Mouse (Mus musculus) C2C12 (cell line): Measurements from ENCODE around the gene Plagl1.

Experiments used
- CTCF ChIP-seq: IDR thresholded peaks from one replicate; pipeline ENCODE4 v1.5.1; 2011; ENCODE audit not compliant: control insufficient read depth, insufficient read depth, insufficient read length
- MAX ChIP-seq: IDR thresholded peaks from one replicate; pipeline ENCODE4 v1.6.1; 2011; ENCODE audit warnings: mild to moderate bottlenecking, control low read depth
- MYOG ChIP-seq: IDR thresholded peaks from one replicate; pipeline ENCODE4 v1.6.1; 2011; ENCODE audit not compliant: control insufficient read depth, insufficient read length; ENCODE audit errors: extremely low read depth
- USF1 ChIP-seq: IDR thresholded peaks from one replicate; pipeline ENCODE4 v1.6.1; 2011; ENCODE audit warnings: low read depth, mild to moderate bottlenecking, control low read depth, moderate library complexity

- TF ChIP-seq MYOG (no peak), USF1 (no peak), MAX (no peak), CTCF (no peak)
These were observed 67.6 kb downstream of the Plagl1 start for GRCm38 (mm10) chr10:13127946-13128345.
